ENCODE assay signal across 24 mouse cellular contexts in the genomic region with DNA sequence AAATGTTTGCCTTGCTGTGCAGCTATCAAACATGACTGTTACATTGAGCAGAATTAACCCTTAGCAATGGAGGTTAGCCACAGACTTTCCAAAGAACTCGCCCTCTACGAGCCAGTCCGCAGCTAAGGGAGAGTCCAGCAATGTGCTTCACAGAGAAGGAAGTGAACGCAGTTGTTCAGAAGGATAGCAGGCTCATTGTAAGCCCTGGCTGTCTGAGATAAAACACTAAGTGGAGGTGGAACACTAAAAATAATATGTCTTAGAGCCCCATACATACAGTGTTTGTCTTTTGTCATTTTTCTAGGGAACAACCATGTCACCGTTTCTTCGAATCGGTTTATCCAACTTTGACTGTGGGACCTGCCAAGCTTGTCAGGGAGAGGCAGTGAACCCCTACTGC. TPM values are rescaled to one million over a fixed set of nuclear protein-coding genes. Genes with fewer than 3 reads are reported as not detected.
A peak's percentile ranks its signal among the peaks of the same experiment; 100 is the strongest.
DNase-seq lines count a peak whose midpoint lies in the region; ATAC-seq and TF ChIP-seq lines count a peak whose summit lies in the region.
"Had no signal": no experiment of that assay in that cellular context is flagged by ENCODE, and none has a peak within 500 bp of the region (broad histone marks: within the 10 kb centered on the region; RNA-seq: fewer than 3 reads in every experiment).

No protein-coding gene starts in this region.

- H3K27me3 ChIP-seq in liver, embryonic 12.5 days (replicated peaks): no peaks in the 10 kb centered on the region
- no peaks in the 10 kb centered on the region for H3K27me3 ChIP-seq in forebrain, postnatal 0 days (ENCODE audit: insufficient read depth, low read length)
- H3K27me3 ChIP-seq: embryonic facial prominence, embryonic 13.5 days; forebrain, embryonic 13.5 days; heart, embryonic 12.5 days; hindbrain, embryonic 15.5 days; intestine, embryonic 15.5 days had no signal

- 25% methylated on average over 7 of the region's 7 CpGs for whole genome bisulfite sequencing in liver, embryonic 12.5 days (ENCODE audit: insufficient replicate concordance)
- WGBS in forebrain, postnatal 0 days: 92% methylated on average over 7 of the region's 7 CpGs

- no peak for TF ChIP-seq CTCF in gastrocnemius, adult 2 months (IDR thresholded peaks at IDR 0.05)
- TF ChIP-seq CTCF in forebrain, postnatal 0 days (IDR thresholded peaks at IDR 0.05; ENCODE audit: low read depth): no peak

- ATAC-seq in liver, embryonic 12.5 days: peak; percentile 86
- ATAC-seq in megakaryocyte progenitor cell, adult 5-6 weeks (replicated peaks; ENCODE audit: poor library complexity): peak; percentile 85
- ATAC-seq in forebrain, postnatal 0 days: no peak
- ATAC-seq: forebrain, embryonic 13.5 days; intestine, embryonic 15.5 days had no signal

- H3K36me3 ChIP-seq in liver, embryonic 12.5 days: no peaks in the 10 kb centered on the region
- no peaks in the 10 kb centered on the region for H3K36me3 ChIP-seq in forebrain, postnatal 0 days (ENCODE audit: insufficient read depth)
- H3K36me3 ChIP-seq: embryonic facial prominence, embryonic 13.5 days; heart, embryonic 12.5 days; hindbrain, embryonic 15.5 days; intestine, embryonic 15.5 days had no signal

- no peaks in the 10 kb centered on the region for H3K9me3 ChIP-seq in liver, embryonic 12.5 days (replicated peaks)
- no peaks in the 10 kb centered on the region for H3K9me3 ChIP-seq in forebrain, postnatal 0 days (ENCODE audit: low read length)
- H3K9me3 ChIP-seq: embryonic facial prominence, embryonic 13.5 days; forebrain, embryonic 13.5 days; heart, embryonic 12.5 days; hindbrain, embryonic 15.5 days; intestine, embryonic 15.5 days had no signal

- H3K27ac ChIP-seq in gastrocnemius, adult 2 months: peak overlapping the region; percentile 94
- peak overlapping the region; percentile 66 for H3K27ac ChIP-seq in liver, embryonic 12.5 days
- no peak overlapping the region for H3K27ac ChIP-seq in forebrain, postnatal 0 days (ENCODE audit: low read depth, low read length)
- H3K27ac ChIP-seq: embryonic facial prominence, embryonic 13.5 days; forebrain, embryonic 13.5 days; hindbrain, embryonic 15.5 days; intestine, embryonic 15.5 days; layer of hippocampus, adult 2 months; stomach, postnatal 0 days had no signal

- H3K4me1 ChIP-seq in liver, embryonic 12.5 days: peaks cover 35% of the 10 kb centered on the region
- H3K4me1 ChIP-seq in forebrain, postnatal 0 days (ENCODE audit: insufficient read depth): no peaks in the 10 kb centered on the region
- H3K4me1 ChIP-seq: embryonic facial prominence, embryonic 13.5 days; forebrain, embryonic 13.5 days; heart, embryonic 12.5 days; hindbrain, embryonic 15.5 days; intestine, embryonic 15.5 days had no signal

- intact Hi-C loops in gastrocnemius, adult 2 months (cut with DNase I): loop anchor here (2.0 kb wide), 1 partner anchor 54 kb away; a partner anchor contains a TSS
- intact Hi-C loops in gastrocnemius, postnatal 14 days (cut with DNase I; ENCODE audit: low total_unique reads): no loop called here

- H3K9ac ChIP-seq in liver, embryonic 12.5 days: peak overlapping the region; percentile 0; the same call in 1 of the 2 replicates
- no peak overlapping the region for H3K9ac ChIP-seq in forebrain, postnatal 0 days
- H3K9ac ChIP-seq: embryonic facial prominence, embryonic 13.5 days; forebrain, embryonic 13.5 days; heart, embryonic 12.5 days; hindbrain, embryonic 15.5 days; intestine, embryonic 15.5 days had no signal

- DNase-seq in gastrocnemius, adult 2 months: no peak
- DNase-seq in gastrocnemius, postnatal 14 days: no peak
- DNase-seq in c-Kit-positive CD71-positive TER-119-negative erythroid progenitor cells, embryonic 14.5 days (ENCODE audit: low read depth): peak; percentile 56
- no peak for DNase-seq in forebrain, postnatal 0 days
- no peak for DNase-seq in kidney, adult 11 months
- DNase-seq in Muller cell, postnatal 12 days (ENCODE audit: inconsistent ontology term): no peak
- DNase-seq: adrenal gland, postnatal 25 days; cerebellum, adult 18-20 months; cerebellum, postnatal 25 days; embryo, embryonic 11 days; kidney, adult 9 months; kidney, postnatal 14 days; lung, adult 18-20 months; lung, postnatal 10 days; midbrain, embryonic 14.5 days had no signal

- peak overlapping the region; percentile 34; the same call in 1 of the 2 replicates for H3K4me2 ChIP-seq in liver, embryonic 12.5 days
- no peak overlapping the region for H3K4me2 ChIP-seq in forebrain, postnatal 0 days (ENCODE audit: low read depth)
- H3K4me2 ChIP-seq: embryonic facial prominence, embryonic 13.5 days; forebrain, embryonic 13.5 days; heart, embryonic 12.5 days; hindbrain, embryonic 15.5 days; intestine, embryonic 15.5 days had no signal

- peak overlapping the region; percentile 54 for H3K4me3 ChIP-seq in gastrocnemius, adult 2 months
- H3K4me3 ChIP-seq in liver, embryonic 12.5 days: no peak overlapping the region
- no peak overlapping the region for H3K4me3 ChIP-seq in forebrain, postnatal 0 days (ENCODE audit: low read depth, low read length)
- H3K4me3 ChIP-seq: embryonic facial prominence, embryonic 13.5 days; forebrain, embryonic 13.5 days; heart, embryonic 12.5 days; hindbrain, embryonic 15.5 days; intestine, embryonic 15.5 days; layer of hippocampus, adult 2 months had no signal

RNA-seq across cellular contexts. Expression of a gene that starts 54.6 kb away (rescaled TPM):
- total RNA-seq in gastrocnemius, adult 2 months (2021): 10 to 100 TPM; 75.5 to 85.1 TPM
- 10 to 100 TPM; 42.0 to 47.9 TPM for total RNA-seq in gastrocnemius, postnatal 14 days (2021)
- polyA plus RNA-seq in liver, embryonic 12.5 days (2016; fragmentation: Nextera tagmentation; extraction: Ambion mirVana): 8.1 and 9.3 TPM in 2 replicates
- 0.34 and 4.0 TPM in 2 replicates for total RNA-seq in megakaryocyte progenitor cell, adult 5-6 weeks (2015)
- total RNA-seq in megakaryocyte progenitor cell, adult 5-6 weeks (2017): 1.2 and 1.8 TPM in 2 replicates
- total RNA-seq in forebrain, postnatal 0 days (2014; rRNA removed): 4.3 and 4.8 TPM in 2 replicates
- 3.2 and 5.2 TPM in 2 replicates for polyA plus RNA-seq in forebrain, postnatal 0 days (2015; fragmentation: Nextera tagmentation; extraction: Ambion mirVana)
